Mouse (Mus musculus) liver, postnatal 0 days (tissue): ENCODE results near the gene Pappa2.

Experiments used
- CTCF ChIP-seq: sonication (generic); IDR thresholded peaks from 2 replicates; pipeline ENCODE4 v1.5.1; 2016; ENCODE audit warnings: antibody characterized with exemption, low read depth
- EP300 ChIP-seq: IDR thresholded peaks from 2 replicates; pipeline ENCODE4 v1.6.1; 2016; ENCODE audit warnings: antibody characterized with exemption, low read depth, mild to moderate bottlenecking

GRCm38 (mm10) chr1:158942864-158943263 is 37.4 kb downstream of the Pappa2 start:
- TF ChIP-seq EP300 (no peak), CTCF (no peak)
